Mouse (Mus musculus): Measurements from ENCODE around the gene Acd. TPM values are rescaled to one million over a fixed set of nuclear protein-coding genes. Genes with fewer than 3 reads are reported as not detected.

The Acd gene
- polyA plus RNA-seq, 1 experiment: 56.3 TPM

DNA sequence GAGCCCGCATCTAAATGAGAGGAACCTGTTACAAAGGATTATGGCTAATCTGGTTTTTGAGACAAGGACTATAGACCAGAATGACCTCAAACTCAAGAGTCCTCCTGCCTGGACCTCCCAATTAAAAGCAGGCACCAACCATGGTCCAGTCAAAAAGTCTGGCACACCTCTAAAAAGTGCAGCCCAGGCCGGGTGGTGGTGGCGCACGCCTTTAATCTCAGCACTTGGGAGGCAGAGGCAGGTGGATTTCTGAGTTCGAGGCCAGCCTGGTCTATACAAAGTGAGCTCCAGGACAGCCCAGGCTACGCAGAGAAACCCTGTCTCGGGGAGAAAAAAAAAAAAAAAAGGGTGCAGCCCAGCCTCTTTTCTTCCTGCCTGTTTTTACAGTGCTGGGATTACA lies 15.6 kb downstream of the Acd start:
- Histone ChIP-seq H3K27me3 (ENCODE audit: control insufficient read depth, insufficient read depth, low read length) (no peaks in the 10 kb centered on the region), H3K4me3 (replicated peaks; ENCODE audit: insufficient read depth, low read depth, low read length) (no peak overlapping the region), H3K4me1 (ENCODE audit: control insufficient read depth, insufficient read depth, low read length) (peaks cover 7% of the 10 kb centered on the region; the same call in 1 of the 2 replicates), H3K27ac (ENCODE audit: insufficient read depth, low read length) (no peak overlapping the region)
- no peak for TF ChIP-seq CTCF (IDR thresholded peaks at IDR 0.05; ENCODE audit: borderline replicate concordance, insufficient read depth, low read depth, low read length)
- TF ChIP-seq POLR2A (IDR thresholded peaks at IDR 0.05; ENCODE audit: borderline replicate concordance, insufficient read depth, low read length): no peak
- no peak for DNase-seq
- WGBS: 81% methylated on average over 7 of the region's 7 CpGs

DNA sequence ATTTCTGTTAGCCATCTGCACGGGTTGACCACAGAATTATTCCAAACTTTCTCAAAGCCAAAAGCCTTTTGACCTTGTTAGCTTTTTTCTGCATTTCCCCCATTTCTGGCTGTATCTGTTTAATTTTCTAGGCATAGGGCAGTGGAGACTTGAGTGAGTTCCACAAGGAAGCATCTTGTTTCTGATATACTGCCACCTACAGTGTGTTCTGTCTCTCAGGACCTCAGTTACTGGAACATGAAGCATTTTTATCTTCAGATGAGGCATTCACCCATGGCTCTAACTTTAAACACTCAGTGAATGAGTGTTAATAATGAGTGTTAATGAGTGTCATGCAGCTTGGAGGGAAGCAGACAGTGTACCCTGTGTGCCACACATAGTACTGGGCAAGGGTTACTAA lies 23.0 kb downstream of the Acd start:
- TF ChIP-seq POLR2A (IDR thresholded peaks at IDR 0.05; ENCODE audit: borderline replicate concordance, insufficient read depth, low read length): no peak
- TF ChIP-seq CTCF (IDR thresholded peaks at IDR 0.05; ENCODE audit: borderline replicate concordance, insufficient read depth, low read depth, low read length): peak; percentile 5; the same call in 1 of the 2 replicates
- 80% methylated on average over 1 of the region's 1 CpGs for WGBS
- H3K4me3 ChIP-seq (replicated peaks; ENCODE audit: insufficient read depth, low read depth, low read length): no peak overlapping the region
- no peaks in the 10 kb centered on the region; the same call in 1 of the 2 replicates for H3K27me3 ChIP-seq (ENCODE audit: control insufficient read depth, insufficient read depth, low read length)
- H3K4me1 ChIP-seq (ENCODE audit: control insufficient read depth, insufficient read depth, low read length): no peaks in the 10 kb centered on the region
- no peak for DNase-seq
- no peak overlapping the region for H3K27ac ChIP-seq (ENCODE audit: insufficient read depth, low read length)

DNA sequence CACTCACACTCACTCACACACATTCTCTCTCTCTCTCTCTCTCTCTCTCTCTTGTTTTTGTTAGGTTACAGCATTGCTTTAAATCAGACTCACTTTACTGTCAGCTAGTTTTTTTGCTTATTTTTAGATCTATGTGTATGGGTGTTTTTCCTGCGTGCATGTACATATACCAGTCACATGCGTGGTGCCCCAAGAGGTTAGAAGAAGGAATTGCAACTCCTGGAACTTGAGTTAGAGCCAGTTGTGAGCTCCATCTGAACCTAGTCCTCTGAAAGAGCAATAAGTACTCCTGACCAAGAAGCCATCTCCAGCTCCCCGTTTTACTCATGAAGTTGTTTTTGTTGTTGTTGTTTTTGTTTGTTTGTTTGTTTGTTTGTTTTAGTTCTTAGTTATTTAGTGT lies 39.7 kb downstream of the Acd start:
- peak in 1 of 2 experiments; percentile 40 for DNase-seq
- Histone ChIP-seq H3K4me3 (replicated peaks; ENCODE audit: insufficient read depth, low read depth, low read length) (no peak overlapping the region), H3K27ac (ENCODE audit: insufficient read depth, low read length) (no peak overlapping the region), H3K4me1 (ENCODE audit: control insufficient read depth, insufficient read depth, low read length) (no peaks in the 10 kb centered on the region), H3K27me3 (ENCODE audit: control insufficient read depth, insufficient read depth, low read length) (no peaks in the 10 kb centered on the region)
- WGBS: 49% methylated on average over 3 of the region's 3 CpGs
- no peak for TF ChIP-seq POLR2A (IDR thresholded peaks at IDR 0.05; ENCODE audit: borderline replicate concordance, insufficient read depth, low read length)
- TF ChIP-seq CTCF (IDR thresholded peaks at IDR 0.05; ENCODE audit: borderline replicate concordance, insufficient read depth, low read depth, low read length): peak; percentile 42; the same call in 1 of the 2 replicates

DNA sequence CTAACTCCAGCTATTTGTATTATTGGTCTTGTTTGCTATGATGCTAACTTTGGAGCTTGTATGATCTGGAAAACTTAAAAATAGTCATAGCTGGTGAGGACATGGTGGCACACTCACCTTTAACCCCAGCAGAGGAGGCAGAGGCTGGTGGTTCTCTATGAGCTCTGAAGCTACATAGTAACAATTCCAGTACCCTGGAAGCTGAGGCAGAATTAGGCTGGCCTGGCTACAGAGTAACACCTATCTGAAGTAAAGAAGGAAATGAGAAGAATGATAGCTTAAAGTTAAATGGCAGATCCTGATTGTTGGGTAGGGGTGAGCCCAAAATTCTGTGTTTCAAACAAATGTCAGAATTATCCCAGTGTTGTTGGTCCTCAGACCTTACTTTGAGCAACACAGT lies 43.3 kb downstream of the Acd start:
- H3K27me3 ChIP-seq (ENCODE audit: control insufficient read depth, insufficient read depth, low read length): no peaks in the 10 kb centered on the region
- DNase-seq: no peak
- no peak overlapping the region for H3K4me3 ChIP-seq (replicated peaks; ENCODE audit: insufficient read depth, low read depth, low read length)
- H3K4me1 ChIP-seq (ENCODE audit: control insufficient read depth, insufficient read depth, low read length): no peaks in the 10 kb centered on the region
- TF ChIP-seq POLR2A (IDR thresholded peaks at IDR 0.05; ENCODE audit: borderline replicate concordance, insufficient read depth, low read length): no peak
- TF ChIP-seq CTCF (IDR thresholded peaks at IDR 0.05; ENCODE audit: borderline replicate concordance, insufficient read depth, low read depth, low read length): no peak
- no peak overlapping the region for H3K27ac ChIP-seq (ENCODE audit: insufficient read depth, low read length)

DNA sequence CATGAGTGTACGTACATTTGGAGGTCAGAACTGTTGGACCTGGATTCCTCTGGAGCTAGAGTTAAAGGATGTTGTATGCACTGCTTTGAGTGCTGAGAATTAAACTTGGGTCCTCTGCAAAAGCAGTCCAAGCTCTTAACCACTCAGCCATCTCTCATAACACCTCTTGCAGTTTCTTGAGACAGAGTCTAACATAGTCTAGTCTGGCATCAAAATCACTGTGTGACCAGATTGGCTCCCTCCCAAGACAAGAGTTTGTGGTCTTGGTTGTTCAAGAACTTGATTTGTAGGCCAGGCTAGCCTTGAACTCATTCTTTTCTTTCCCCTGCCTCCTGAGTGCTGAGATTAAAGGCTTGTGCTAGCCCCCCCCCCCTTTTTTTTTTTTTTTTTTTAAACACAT lies 52.0 kb downstream of the Acd start:
- Histone ChIP-seq H3K4me1 (ENCODE audit: control insufficient read depth, insufficient read depth, low read length) (peaks cover 2% of the 10 kb centered on the region; the same call in 1 of the 2 replicates), H3K27me3 (ENCODE audit: control insufficient read depth, insufficient read depth, low read length) (no peaks in the 10 kb centered on the region), H3K27ac (ENCODE audit: insufficient read depth, low read length) (no peak overlapping the region), H3K4me3 (replicated peaks; ENCODE audit: insufficient read depth, low read depth, low read length) (no peak overlapping the region)
- no peak for DNase-seq
- TF ChIP-seq CTCF (IDR thresholded peaks at IDR 0.05; ENCODE audit: borderline replicate concordance, insufficient read depth, low read depth, low read length) (no peak), POLR2A (IDR thresholded peaks at IDR 0.05; ENCODE audit: borderline replicate concordance, insufficient read depth, low read length) (no peak)
- 81% methylated on average over 1 of the region's 1 CpGs for WGBS

Other genes starting within 250 kb of the Acd start
- 286 and 297 TPM in 2 replicates for gene Tppp3, start 229.6 kb downstream of the Acd start, polyA plus RNA-seq (2012; rRNA removed)
- 64.7 and 67.9 TPM in 2 replicates for gene Zdhhc1, start 204.2 kb downstream of the Acd start, polyA plus RNA-seq (2012; rRNA removed)
- gene Hsd11b2, start 182.3 kb downstream of the Acd start, polyA plus RNA-seq (2012; rRNA removed): 0.08 TPM in 1 of 2 replicates, not detected in the other
- gene Atp6v0d1, start 135.1 kb downstream of the Acd start, polyA plus RNA-seq (2012; rRNA removed): 333 and 336 TPM in 2 replicates
- 33.4 and 35.9 TPM in 2 replicates for gene Ripor1, start 95.8 kb downstream of the Acd start, polyA plus RNA-seq (2012; rRNA removed)
- gene Ctcf, start 64.5 kb downstream of the Acd start, polyA plus RNA-seq (2012; rRNA removed): 41.6 and 45.7 TPM in 2 replicates
- gene Agrp, start 63.7 kb downstream of the Acd start, polyA plus RNA-seq (2012; rRNA removed): 0.36 and 1.00 TPM in 2 replicates
- 69.8 and 72.1 TPM in 2 replicates for gene Carmil2, start 14.8 kb downstream of the Acd start, polyA plus RNA-seq (2012; rRNA removed)
- 128 and 137 TPM in 2 replicates for gene Pard6a, start within 50 bp of the Acd start, polyA plus RNA-seq (2012; rRNA removed)
- gene 4933405L10Rik, start 6.6 kb upstream of the Acd start, polyA plus RNA-seq (2012; rRNA removed): 0.51 TPM in 2 replicates
- 15.3 and 17.4 TPM in 2 replicates for gene Enkd1, start 7.1 kb upstream of the Acd start, polyA plus RNA-seq (2012; rRNA removed)
- gene Gfod2, start 57.6 kb upstream of the Acd start, polyA plus RNA-seq (2012; rRNA removed): 20.7 and 21.4 TPM in 2 replicates
- 30.5 and 32.1 TPM in 2 replicates for gene Ranbp10, start 126.2 kb upstream of the Acd start, polyA plus RNA-seq (2012; rRNA removed)
- gene Tsnaxip1, start 126.6 kb upstream of the Acd start, polyA plus RNA-seq (2012; rRNA removed): 0.25 and 0.98 TPM in 2 replicates
- gene Cenpt, start 152.2 kb upstream of the Acd start, polyA plus RNA-seq (2012; rRNA removed): 27.8 and 30.8 TPM in 2 replicates
- 52.0 and 53.5 TPM in 2 replicates for gene Thap11, start 154.0 kb upstream of the Acd start, polyA plus RNA-seq (2012; rRNA removed)
- gene Nutf2, start 159.5 kb upstream of the Acd start, polyA plus RNA-seq (2012; rRNA removed): 104 and 111 TPM in 2 replicates
- gene Edc4, start 179.8 kb upstream of the Acd start, polyA plus RNA-seq (2012; rRNA removed): 75.5 and 81.8 TPM in 2 replicates
- 4.7 and 5.3 TPM in 2 replicates for gene Nrn1l, start 192.5 kb upstream of the Acd start, polyA plus RNA-seq (2012; rRNA removed)
- 13.6 and 14.1 TPM in 2 replicates for gene Pskh1, start 199.3 kb upstream of the Acd start, polyA plus RNA-seq (2012; rRNA removed)
- gene Ctrl, start 232.8 kb upstream of the Acd start, polyA plus RNA-seq (2012; rRNA removed): 2.6 and 3.4 TPM in 2 replicates
- gene Psmb10, start 237.3 kb upstream of the Acd start, polyA plus RNA-seq (2012; rRNA removed): 84.3 and 89.4 TPM in 2 replicates
- 106 and 110 TPM in 2 replicates for gene Lcat, start 242.3 kb upstream of the Acd start, polyA plus RNA-seq (2012; rRNA removed)

Measured in cerebellum, adult 2 months (tissue).